Mouse (Mus musculus): ENCODE data around the gene Tecpr1.

- TF ChIP-seq CTCF (IDR thresholded peaks at IDR 0.05; ENCODE audit: low read depth, low read length) (no peak), GATA1 (IDR thresholded peaks at IDR 0.05; ENCODE audit: borderline replicate concordance, low read length) (no peak), TAL1 (conservative IDR thresholded peaks at IDR 0.05; ENCODE audit: low read depth, low read length) (no peak), POLR2AphosphoS5 (IDR thresholded peaks at IDR 0.05; ENCODE audit: insufficient replicate concordance, low read depth, low read length) (no peak), GATA2 (IDR thresholded peaks at IDR 0.05; ENCODE audit: borderline replicate concordance, low read depth, low read length) (no peak)
Observed at GRCm38 (mm10) chr5:144189327-144189726, 34.1 kb downstream of the Tecpr1 start.
